Mouse (Mus musculus) thymus, postnatal 36 days (tissue): ENCODE data around the gene Tmem254b.
"Not testable (repeated sequence)": the region's sequence is repeated elsewhere in the genome, so short reads cannot be mapped to it uniquely, and the experiment has no call there.

Experiments used
- DNase-seq, 2 experiments: peaks; one replicate each; pipeline ENCODE4 v3.0.0; 2022; ENCODE audit warnings: mixed read lengths in 2 of 2

The Tmem254b gene

GRCm38 (mm10) chr14:26206926-26207247 is at the start of gene Tmem254b:
Gene Tmem254b (minus strand): TSS chr14:26207041.
- not testable (repeated sequence) for DNase-seq

GRCm38 (mm10) chr14:26237183-26237582 is 30.3 kb upstream of the Tmem254b start:
- not testable (repeated sequence) for DNase-seq

GRCm38 (mm10) chr14:26216233-26217000 is 9.6 kb upstream of the Tmem254b start:
- not testable (repeated sequence) for DNase-seq

GRCm38 (mm10) chr14:26206197-26206925 is 480 bp downstream of the Tmem254b start:
- not testable (repeated sequence) for DNase-seq

- DNase-seq = not testable (repeated sequence)
These were observed 9.0 kb downstream of the Tmem254b start for GRCm38 (mm10) chr14:26197851-26198250.

GRCm38 (mm10) chr14:26188361-26188760 is 18.5 kb downstream of the Tmem254b start:
- not testable (repeated sequence) for DNase-seq

- not testable (repeated sequence) for DNase-seq
These were observed 20.2 kb downstream of the Tmem254b start for GRCm38 (mm10) chr14:26186638-26187037.

GRCm38 (mm10) chr14:26182380-26182779 is 24.5 kb downstream of the Tmem254b start, which contains the start of gene Plac9b:
Gene Plac9b (minus strand): TSS chr14:26182480.
- DNase-seq = not testable (repeated sequence)

GRCm38 (mm10) chr14:26181660-26182059 is 25.2 kb downstream of the Tmem254b start:
- not testable (repeated sequence) for DNase-seq

- DNase-seq = not testable (repeated sequence)
These were observed 31.8 kb downstream of the Tmem254b start for GRCm38 (mm10) chr14:26175028-26175427.

- not testable (repeated sequence) for DNase-seq
These were observed 32.9 kb downstream of the Tmem254b start for GRCm38 (mm10) chr14:26173955-26174354.

- not testable (repeated sequence) for DNase-seq
These were observed 41.6 kb downstream of the Tmem254b start for GRCm38 (mm10) chr14:26165266-26165665.

GRCm38 (mm10) chr14:26162423-26162822 is 44.4 kb downstream of the Tmem254b start:
- not testable (repeated sequence) for DNase-seq

- DNase-seq = not testable (repeated sequence)
These were observed 45.7 kb downstream of the Tmem254b start for GRCm38 (mm10) chr14:26161156-26161555.

GRCm38 (mm10) chr14:26156032-26156431 is 50.8 kb downstream of the Tmem254b start:
- DNase-seq = not testable (repeated sequence)
